23 mouse cellular contexts compared by ENCODE assay signal in genomic region chr13:73955531-73955930, GRCm38 (mm10). TPM values are rescaled to one million over a fixed set of nuclear protein-coding genes. Genes with fewer than 3 reads are reported as not detected.
"Had no signal": no experiment of that assay in that cellular context is flagged by ENCODE, and none has a peak within 500 bp of the region (broad histone marks: within the 10 kb centered on the region; RNA-seq: fewer than 3 reads in every experiment).

No protein-coding gene starts in this region.

- H3K4me3 ChIP-seq: megakaryocyte, embryonic 14.5 days; midbrain, embryonic 13.5 days; midbrain, embryonic 15.5 days; myocyte; neural tube, embryonic 13.5 days; neural tube, embryonic 15.5 days; stomach, embryonic 15.5 days had no signal

- H3K4me2 ChIP-seq: lung, embryonic 14.5 days; midbrain, embryonic 11.5 days; midbrain, embryonic 13.5 days; midbrain, embryonic 15.5 days; neural tube, embryonic 13.5 days; neural tube, embryonic 15.5 days; stomach, embryonic 15.5 days had no signal

- ATAC-seq: midbrain, embryonic 13.5 days; midbrain, embryonic 15.5 days had no signal

- H3K27ac ChIP-seq: midbrain, embryonic 13.5 days; midbrain, embryonic 15.5 days; neural tube, embryonic 13.5 days; neural tube, embryonic 15.5 days; stomach, embryonic 15.5 days; stomach, postnatal 0 days had no signal

- H3K4me1 ChIP-seq: midbrain, embryonic 13.5 days; midbrain, embryonic 15.5 days; neural tube, embryonic 13.5 days; neural tube, embryonic 15.5 days; stomach, embryonic 15.5 days had no signal

- H3K9ac ChIP-seq: lung, embryonic 14.5 days; midbrain, embryonic 13.5 days; midbrain, embryonic 15.5 days; neural tube, embryonic 13.5 days; neural tube, embryonic 15.5 days; stomach, embryonic 15.5 days had no signal

- H3K27me3 ChIP-seq: megakaryocyte, embryonic 14.5 days; midbrain, embryonic 13.5 days; midbrain, embryonic 15.5 days; neural tube, embryonic 13.5 days; neural tube, embryonic 15.5 days; stomach, embryonic 15.5 days had no signal

- H3K9me3 ChIP-seq: megakaryocyte, embryonic 14.5 days; midbrain, embryonic 13.5 days; midbrain, embryonic 15.5 days; neural tube, embryonic 13.5 days; neural tube, embryonic 15.5 days; stomach, embryonic 15.5 days had no signal

- DNase-seq: lung, adult 18-20 months; lung, embryonic 14.5 days; lung, postnatal 10 days; lung, postnatal 4 days; retina, postnatal 1 day; right cerebral cortex, adult 18-20 months; thymus, adult 2 months; thymus, postnatal 25 days; thymus, postnatal 4 days had no signal

RNA-seq across cellular contexts. Expression of gene Zdhhc11, which starts 8.1 kb away (rescaled TPM):
- polyA plus RNA-seq: liver, embryonic 16.5 days; lung, embryonic 14.5 days; lung, embryonic 16.5 days; midbrain, embryonic 11.5 days; midbrain, embryonic 13.5 days; midbrain, embryonic 15.5 days; myocyte; neural tube, embryonic 11.5 days; neural tube, embryonic 13.5 days; neural tube, embryonic 15.5 days; spleen, adult 2 months; stomach, embryonic 15.5 days; stomach, postnatal 0 days; thymus, adult 2 months; urinary bladder, adult 2 months had no signal

RNA-seq across cellular contexts. Expression of gene Tppp, which starts 53.7 kb away (rescaled TPM):
- polyA plus RNA-seq: myocyte had no signal
